Mouse (Mus musculus) central nervous system, embryonic 18 days (tissue): ENCODE results near the gene Gabpa. TPM values are rescaled to one million over a fixed set of nuclear protein-coding genes. Genes with fewer than 3 reads are reported as not detected.

Experiments
- polyA plus RNA-seq: library from polyadenylated mRNA; depleted of rRNA; stranded (reverse); fragments of >200 nt; gene quantifications from 2 replicates; pipeline ENCODE4 v1.2.3, GENCODE M21; 2012; rRNA removed

Gabpa gene
- 23.1 and 24.3 TPM in 2 replicates for polyA plus RNA-seq

DNA sequence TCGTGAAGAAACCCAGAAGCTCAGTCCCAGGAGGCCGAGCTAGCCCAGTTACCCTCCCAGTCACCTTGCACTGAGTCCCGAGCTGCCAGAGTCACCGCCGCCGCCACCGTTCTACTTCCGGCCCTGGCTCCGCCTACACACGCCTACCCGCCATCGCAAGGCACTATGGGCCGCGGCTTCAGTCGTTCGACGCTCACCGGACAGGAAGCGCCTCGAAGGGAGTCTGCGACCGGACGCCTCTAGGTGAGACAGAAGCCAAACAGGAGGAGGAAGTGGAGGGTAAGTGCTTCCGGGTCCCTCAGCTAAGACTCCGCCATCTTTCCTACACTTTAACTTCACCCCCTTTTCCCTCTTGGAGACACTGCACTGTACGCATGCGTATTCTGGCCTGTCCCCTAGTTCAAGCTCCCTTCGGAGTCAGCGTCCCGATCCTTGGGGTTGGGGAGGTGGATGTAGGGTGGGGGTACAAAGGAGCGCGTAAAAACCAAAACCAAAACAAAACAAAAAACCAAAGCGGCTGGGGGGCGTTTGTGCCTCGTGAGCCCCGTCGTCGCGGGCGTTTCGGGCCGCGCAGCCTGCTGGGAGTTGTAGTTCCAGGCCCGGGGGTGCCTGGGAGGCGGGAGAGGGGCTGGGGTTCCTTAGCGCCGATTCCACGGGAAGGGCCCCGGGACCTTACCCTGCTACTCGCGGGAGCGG lies at the start of gene Gabpa:
Gene Gabpa (plus strand): TSS at position 181 of the 696 bp plus-strand sequence.

DNA sequence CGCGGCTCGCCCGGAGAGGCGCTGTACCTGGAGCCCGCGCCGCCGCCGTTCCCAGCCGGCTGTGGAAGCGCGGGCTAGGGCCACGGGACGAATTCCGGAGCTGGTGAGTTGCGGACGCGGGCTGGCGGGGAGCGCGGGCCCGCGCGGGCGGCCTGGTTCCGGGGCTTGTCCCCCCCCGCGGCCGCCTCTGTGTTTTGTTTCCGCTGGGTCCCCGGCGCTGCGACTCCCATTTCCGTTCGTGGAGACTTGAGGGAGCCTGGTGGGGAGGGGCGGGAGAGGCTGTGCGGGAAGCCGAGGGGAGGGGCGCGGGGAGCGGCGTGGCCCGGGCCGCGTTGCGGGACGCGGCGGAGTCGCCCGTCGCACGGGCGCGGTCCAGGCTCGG lies 707 bp downstream of the Gabpa start, which contains the start of gene Atp5j:
Gene Atp5j (minus strand): TSS at position 185 of the 382 bp plus-strand sequence.

Other genes starting within 250 kb of the Gabpa start
- 23.3 and 28.3 TPM in 2 replicates for gene Mrpl39, start 99.2 kb upstream of the Gabpa start, polyA plus RNA-seq
- 16.2 and 19.0 TPM in 2 replicates for gene Jam2, start 60.8 kb upstream of the Gabpa start, polyA plus RNA-seq
- gene Atp5j, start 700 bp downstream of the Gabpa start, polyA plus RNA-seq, result 341 and 373 TPM in 2 replicates